Mouse (Mus musculus) testis, adult 10 weeks (tissue): ENCODE results near the gene 4930595D18Rik. TPM values are rescaled to one million over a fixed set of nuclear protein-coding genes. Genes with fewer than 3 reads are reported as not detected.

Source experiments
- polyA plus RNA-seq: library from polyadenylated mRNA; stranded (reverse); fragments of 350-450 nt; fragmentation: Illumina TruSeq; extraction: RNeasy Lipid Tissue Mini Kit (QIAGEN cat#74804); gene quantifications from one replicate; pipeline ENCODE4 v1.2.3, GENCODE M21; 2014; ENCODE audit warnings: low read depth, low replicate concordance

Gene 4930595D18Rik
- 0.76 TPM for polyA plus RNA-seq

GRCm38 (mm10) chr12:111184476-111184875 is at the start of gene 4930595D18Rik:
Gene 4930595D18Rik, minus strand, starts transcription at chr12:111184491.

GRCm38 (mm10) chr12:111165831-111166591 is 18.3 kb downstream of the 4930595D18Rik start, which contains the start of gene Traf3:
Gene Traf3, plus strand, starts transcription at chr12:111166370.

Other genes starting within 250 kb of the 4930595D18Rik start
- gene Ankrd9, start 205.5 kb downstream of the 4930595D18Rik start, polyA plus RNA-seq, result 0.38 TPM
- gene Rcor1, start 145.1 kb downstream of the 4930595D18Rik start, polyA plus RNA-seq, result 24.1 TPM
- gene Traf3, start 18.1 kb downstream of the 4930595D18Rik start, polyA plus RNA-seq, result 1.2 TPM
- gene Amn, start 86.6 kb upstream of the 4930595D18Rik start, polyA plus RNA-seq, result not detected
- 3.5 TPM for gene Cdc42bpb, start 193.2 kb upstream of the 4930595D18Rik start, polyA plus RNA-seq
- gene Lbhd2, start 222.3 kb upstream of the 4930595D18Rik start, polyA plus RNA-seq, result not detected
- gene Exoc3l4, start 232.5 kb upstream of the 4930595D18Rik start, polyA plus RNA-seq, result 0.07 TPM